Comparison of ENCODE assay signal across 28 mouse cellular contexts in genomic region chr19:29291532-29291931, GRCm38 (mm10). TPM values are rescaled to one million over a fixed set of nuclear protein-coding genes. Genes with fewer than 3 reads are reported as not detected.
DNase-seq lines count a peak whose midpoint lies in the region; ATAC-seq and TF ChIP-seq lines count a peak whose summit lies in the region.
"Had no signal": no experiment of that assay in that cellular context is flagged by ENCODE, and none has a peak within 500 bp of the region (broad histone marks: within the 10 kb centered on the region; RNA-seq: fewer than 3 reads in every experiment).

No protein-coding gene starts in this region.

- 50% methylated on average over 14 of the region's 14 CpGs for WGBS in lung, postnatal 0 days
- 49% methylated on average over 14 of the region's 14 CpGs for WGBS in intestine, postnatal 0 days
- 50% methylated on average over 14 of the region's 14 CpGs for WGBS in stomach, embryonic 15.5 days
- WGBS in hindbrain, embryonic 12.5 days = 89% methylated on average over 14 of the region's 14 CpGs

- H3K4me2 ChIP-seq in lung, postnatal 0 days (replicated peaks; ENCODE audit: low read depth, low read length) = no peak overlapping the region
- H3K4me2 ChIP-seq in intestine, postnatal 0 days (replicated peaks; ENCODE audit: low read depth) = no peak overlapping the region
- H3K4me2 ChIP-seq in stomach, embryonic 15.5 days = no peak overlapping the region
- no peak overlapping the region for H3K4me2 ChIP-seq in hindbrain, embryonic 12.5 days (replicated peaks)
- H3K4me2 ChIP-seq: embryonic facial prominence, embryonic 13.5 days; forebrain, embryonic 12.5 days; forebrain, embryonic 15.5 days; heart, embryonic 13.5 days; hindbrain, embryonic 15.5 days had no signal

- TF ChIP-seq EP300 in lung, postnatal 0 days (IDR thresholded peaks at IDR 0.05) = no peak

- ATAC-seq in lung, postnatal 0 days = no peak
- ATAC-seq in intestine, postnatal 0 days = peak; percentile 85
- ATAC-seq in stomach, embryonic 15.5 days (ENCODE audit: insufficient read depth, low FRiP score, low read depth) = peak; percentile 71
- ATAC-seq in hindbrain, embryonic 12.5 days (ENCODE audit: low FRiP score) = no peak
- ATAC-seq: activated CD4-positive, CD25-positive, alpha-beta regulatory T cell, adult 4 months; forebrain, embryonic 15.5 days had no signal

- H3K4me3 ChIP-seq in lung, postnatal 0 days (ENCODE audit: low read depth, low read length) = no peak overlapping the region
- H3K4me3 ChIP-seq in intestine, postnatal 0 days (ENCODE audit: low read depth, low read length) = no peak overlapping the region
- no peak overlapping the region for H3K4me3 ChIP-seq in stomach, embryonic 15.5 days (replicated peaks)
- no peak overlapping the region for H3K4me3 ChIP-seq in hindbrain, embryonic 12.5 days
- H3K4me3 ChIP-seq: embryonic facial prominence, embryonic 10.5 days; embryonic facial prominence, embryonic 13.5 days; erythroblast, embryonic 14.5 days; forebrain, embryonic 12.5 days; forebrain, embryonic 15.5 days; heart, adult 2 months; heart, embryonic 10.5 days; heart, embryonic 13.5 days; hindbrain, embryonic 15.5 days had no signal

- no peaks in the 10 kb centered on the region for H3K9me3 ChIP-seq in lung, postnatal 0 days (ENCODE audit: low read length)
- no peaks in the 10 kb centered on the region for H3K9me3 ChIP-seq in intestine, postnatal 0 days (ENCODE audit: control insufficient read depth)
- H3K9me3 ChIP-seq in stomach, embryonic 15.5 days = no peaks in the 10 kb centered on the region
- H3K9me3 ChIP-seq in hindbrain, embryonic 12.5 days (replicated peaks) = no peaks in the 10 kb centered on the region
- H3K9me3 ChIP-seq: embryonic facial prominence, embryonic 10.5 days; embryonic facial prominence, embryonic 13.5 days; forebrain, embryonic 12.5 days; forebrain, embryonic 15.5 days; heart, embryonic 10.5 days; heart, embryonic 13.5 days; hindbrain, embryonic 15.5 days had no signal

- no peak overlapping the region for H3K27ac ChIP-seq in lung, postnatal 0 days (ENCODE audit: low read length)
- no peak overlapping the region for H3K27ac ChIP-seq in intestine, postnatal 0 days (ENCODE audit: low read depth, low read length)
- H3K27ac ChIP-seq in stomach, embryonic 15.5 days = no peak overlapping the region
- no peak overlapping the region for H3K27ac ChIP-seq in hindbrain, embryonic 12.5 days
- H3K27ac ChIP-seq: embryonic facial prominence, embryonic 10.5 days; embryonic facial prominence, embryonic 13.5 days; forebrain, embryonic 12.5 days; forebrain, embryonic 15.5 days; heart, adult 2 months; heart, embryonic 10.5 days; hindbrain, embryonic 15.5 days had no signal

- H3K4me1 ChIP-seq in lung, postnatal 0 days (ENCODE audit: insufficient read depth, low read depth, low read length) = no peaks in the 10 kb centered on the region
- no peaks in the 10 kb centered on the region for H3K4me1 ChIP-seq in intestine, postnatal 0 days (replicated peaks; ENCODE audit: control insufficient read depth, insufficient read depth, low read length)
- H3K4me1 ChIP-seq in stomach, embryonic 15.5 days = no peaks in the 10 kb centered on the region
- H3K4me1 ChIP-seq in hindbrain, embryonic 12.5 days = no peaks in the 10 kb centered on the region
- H3K4me1 ChIP-seq: forebrain, embryonic 12.5 days; forebrain, embryonic 15.5 days; hindbrain, embryonic 15.5 days had no signal

- peak; percentile 5 for DNase-seq in lung, postnatal 36 days
- no peak for DNase-seq in lung, postnatal 0 days (ENCODE audit: low spot score)
- DNase-seq in thymus, postnatal 14 days = no peak
- DNase-seq in B cell, adult 2 months = no peak
- DNase-seq: adrenal gland, adult 8-10 months; adrenal gland, postnatal 25 days; cerebellum, adult 11-12 months; cerebellum, adult 8-10 months; cerebellum, postnatal 10 days; cerebellum, postnatal 36 days; embryo, embryonic 11 days; gastrocnemius, postnatal 36 days; heart, adult 2 months; heart, postnatal 14 days; heart, postnatal 4 days had no signal

- peaks cover 21% of the 10 kb centered on the region; the same call in 1 of the 2 replicates for H3K36me3 ChIP-seq in lung, postnatal 0 days (ENCODE audit: insufficient read depth, low read length)
- peaks cover 57% of the 10 kb centered on the region for H3K36me3 ChIP-seq in intestine, postnatal 0 days (ENCODE audit: control insufficient read depth, insufficient read depth)
- H3K36me3 ChIP-seq in stomach, embryonic 15.5 days = peaks cover 6% of the 10 kb centered on the region; the same call in 1 of the 2 replicates
- H3K36me3 ChIP-seq in hindbrain, embryonic 12.5 days = peaks cover 40% of the 10 kb centered on the region

- no peak for TF ChIP-seq CTCF in lung, postnatal 0 days (IDR thresholded peaks at IDR 0.05)
- TF ChIP-seq CTCF in intestine, postnatal 0 days (IDR thresholded peaks at IDR 0.05; ENCODE audit: low read depth) = no peak

- no peaks in the 10 kb centered on the region for H3K27me3 ChIP-seq in lung, postnatal 0 days (replicated peaks; ENCODE audit: insufficient read depth, low read length)
- H3K27me3 ChIP-seq in intestine, postnatal 0 days (replicated peaks; ENCODE audit: control insufficient read depth, insufficient read depth, low read length) = no peaks in the 10 kb centered on the region
- no peaks in the 10 kb centered on the region for H3K27me3 ChIP-seq in stomach, embryonic 15.5 days (replicated peaks)
- H3K27me3 ChIP-seq in hindbrain, embryonic 12.5 days = no peaks in the 10 kb centered on the region
- H3K27me3 ChIP-seq: embryonic facial prominence, embryonic 13.5 days; forebrain, embryonic 12.5 days; forebrain, embryonic 15.5 days; heart, embryonic 13.5 days; hindbrain, embryonic 15.5 days had no signal

- H3K9ac ChIP-seq in lung, postnatal 0 days (replicated peaks; ENCODE audit: low read depth) = no peak overlapping the region
- no peak overlapping the region for H3K9ac ChIP-seq in intestine, postnatal 0 days (ENCODE audit: low read depth, low read length)
- no peak overlapping the region for H3K9ac ChIP-seq in stomach, embryonic 15.5 days
- no peak overlapping the region for H3K9ac ChIP-seq in hindbrain, embryonic 12.5 days
- H3K9ac ChIP-seq: embryonic facial prominence, embryonic 13.5 days; forebrain, embryonic 12.5 days; forebrain, embryonic 15.5 days; heart, embryonic 13.5 days; hindbrain, embryonic 15.5 days had no signal

RNA-seq across cellular contexts. Expression of gene Insl6, which starts 33.6 kb away (rescaled TPM):
- polyA plus RNA-seq in lung, postnatal 0 days (2015; fragmentation: Nextera tagmentation; extraction: Ambion mirVana) = 0.57 and 1.5 TPM in 2 replicates
- 48.4 and 50.0 TPM in 2 replicates for polyA plus RNA-seq in intestine, postnatal 0 days (2015; fragmentation: Nextera tagmentation; extraction: Ambion mirVana)
- polyA plus RNA-seq in stomach, embryonic 15.5 days (2015; fragmentation: Nextera tagmentation; extraction: Ambion mirVana) = 6.2 and 8.0 TPM in 2 replicates
- 5.3 and 6.8 TPM in 2 replicates for polyA plus RNA-seq in hindbrain, embryonic 12.5 days (2016; fragmentation: Nextera tagmentation; extraction: Ambion mirVana)
- polyA plus RNA-seq: erythroblast, embryonic 14.5 days had no signal

RNA-seq across cellular contexts. Expression of gene Jak2, which starts 39.9 kb away (rescaled TPM):
- 9.6 and 9.9 TPM in 2 replicates for polyA plus RNA-seq in lung, postnatal 0 days (2015; fragmentation: Nextera tagmentation; extraction: Ambion mirVana)
- polyA plus RNA-seq in intestine, postnatal 0 days (2015; fragmentation: Nextera tagmentation; extraction: Ambion mirVana) = 11.2 and 11.7 TPM in 2 replicates
- polyA plus RNA-seq in stomach, embryonic 15.5 days (2015; fragmentation: Nextera tagmentation; extraction: Ambion mirVana) = 10.2 and 10.5 TPM in 2 replicates
- polyA plus RNA-seq in hindbrain, embryonic 12.5 days (2016; fragmentation: Nextera tagmentation; extraction: Ambion mirVana) = 17.4 and 17.5 TPM in 2 replicates

RNA-seq across cellular contexts. Expression of gene Rln1, which starts 42.9 kb away (rescaled TPM):
- 0.11 TPM in 1 of 2 replicates, not detected in the other for polyA plus RNA-seq in lung, postnatal 0 days (2015; fragmentation: Nextera tagmentation; extraction: Ambion mirVana)
- not detected in 2 replicates for polyA plus RNA-seq in intestine, postnatal 0 days (2015; fragmentation: Nextera tagmentation; extraction: Ambion mirVana)
- 0.13 and 0.32 TPM in 2 replicates for polyA plus RNA-seq in stomach, embryonic 15.5 days (2015; fragmentation: Nextera tagmentation; extraction: Ambion mirVana)
- polyA plus RNA-seq in hindbrain, embryonic 12.5 days (2016; fragmentation: Nextera tagmentation; extraction: Ambion mirVana) = 1.1 and 1.3 TPM in 2 replicates
- polyA plus RNA-seq: activated CD4-positive, CD25-positive, alpha-beta regulatory T cell, adult 4 months; embryonic facial prominence, embryonic 13.5 days; erythroblast, embryonic 14.5 days; heart, adult 2 months; heart, embryonic 16.5 days had no signal

Comparison
In these comparisons a context has a peak if more than half of its experiments do, and no peak if none do; other contexts are left out.
1. ATAC-seq: peak in intestine, postnatal 0 days (single experiment) and stomach, embryonic 15.5 days (single experiment); none in lung, postnatal 0 days (single experiment) and hindbrain, embryonic 12.5 days (single experiment).